Mouse (Mus musculus) MEL (cell line): ENCODE data around the gene Sbk1.

Experiments
- CTCF ChIP-seq, 3 experiments: IDR thresholded peaks in 2 of 3; conservative IDR thresholded peaks in 1 of 3; 2 replicates each; pipeline ENCODE4 v1.5.1; 2011 to 2012; ENCODE audit warnings: low read length in 3 of 3, low read depth in 2 of 3, mild to moderate bottlenecking in 2 of 3, improper control_type of control experiment in 1 of 3, inconsistent platforms in 1 of 3, mixed read lengths in 1 of 3, moderate library complexity in 1 of 3; ENCODE audit not compliant: control insufficient read depth in 1 of 3, insufficient read depth in 1 of 3, poor library complexity in 1 of 3, severe bottlenecking in 1 of 3
- EP300 ChIP-seq, 2 experiments: IDR thresholded peaks; 2 replicates each; pipeline ENCODE4 v1.6.1; 2011; ENCODE audit warnings: improper control_type of control experiment in 2 of 2, low read length in 2 of 2, low read depth in 1 of 2, mild to moderate bottlenecking in 1 of 2
- GATA1 ChIP-seq: IDR thresholded peaks from 2 replicates; pipeline ENCODE4 v1.6.1; 2011; ENCODE audit warnings: low read depth, low read length, improper control_type of control experiment
- NELFE ChIP-seq: IDR thresholded peaks from 2 replicates; pipeline ENCODE4 v1.6.1; 2011; ENCODE audit warnings: low read depth, low read length, improper control_type of control experiment
- NRF1 ChIP-seq: IDR thresholded peaks from 2 replicates; pipeline ENCODE4 v1.6.1; 2014; ENCODE audit warnings: low read depth, mild to moderate bottlenecking, inconsistent platforms, low read length, improper control_type of control experiment, moderate library complexity; ENCODE audit not compliant: poor library complexity, insufficient read depth, severe bottlenecking
- POLR2A ChIP-seq, 2 experiments: IDR thresholded peaks; 2 replicates each; pipeline ENCODE4 v1.6.1; 2011 to 2012; ENCODE audit warnings: low read length in 2 of 2, mild to moderate bottlenecking in 2 of 2, control low read depth in 1 of 2, improper control_type of control experiment in 1 of 2, low read depth in 1 of 2, moderate library complexity in 1 of 2; ENCODE audit not compliant: control insufficient read depth in 1 of 2, insufficient read depth in 1 of 2, poor library complexity in 1 of 2
- TCF12 ChIP-seq: IDR thresholded peaks from 2 replicates; pipeline ENCODE4 v1.6.1; 2014; ENCODE audit warnings: low read depth, mild to moderate bottlenecking, inconsistent platforms, low read length, improper control_type of control experiment, moderate library complexity
- ZKSCAN1 ChIP-seq: IDR thresholded peaks from 2 replicates; pipeline ENCODE4 v1.6.1; 2012; ENCODE audit warnings: low read depth, mild to moderate bottlenecking, inconsistent platforms, low read length, improper control_type of control experiment, moderate library complexity

- no peak for TF ChIP-seq ZKSCAN1
- no peak for TF ChIP-seq POLR2A (IDR thresholded peaks at IDR 0.05; ENCODE audit: control insufficient read depth in 1 of 2, insufficient read depth in 1 of 2, low read depth in 1 of 2, low read length in 2 of 2, poor library complexity in 1 of 2)
- TF ChIP-seq CTCF (IDR thresholded peaks at IDR 0.05 in 2 of 3, conservative IDR thresholded peaks at IDR 0.05 in 1 of 3; ENCODE audit: control insufficient read depth in 1 of 3, insufficient read depth in 1 of 3, low read depth in 2 of 3, low read length in 3 of 3, poor library complexity in 1 of 3, severe bottlenecking in 1 of 3): no peak
- TF ChIP-seq TCF12: no peak
- TF ChIP-seq GATA1: no peak
- TF ChIP-seq EP300 (IDR thresholded peaks at IDR 0.05; ENCODE audit: low read depth in 1 of 2, low read length in 2 of 2): no peak
- TF ChIP-seq NRF1: no peak
- no peak for TF ChIP-seq NELFE
Measured at GRCm38 (mm10) chr7:126226136-126226535, 46.3 kb upstream of the Sbk1 start.
